Mouse (Mus musculus) MEL (cell line): ENCODE measurements around the gene Erc2. TPM values are rescaled to one million over a fixed set of nuclear protein-coding genes. Genes with fewer than 3 reads are reported as not detected.

ENCODE experiments used
- DNase-seq: peaks from one replicate; pipeline ENCODE4 v3.0.0; 2011; ENCODE audit warnings: low read depth, low spot score
- H3K27ac ChIP-seq: 2 replicates; pipeline ENCODE4 v1.5.1; 2012; ENCODE audit warnings: low read depth, mild to moderate bottlenecking, control low read depth, low read length, moderate library complexity; ENCODE audit not compliant: control insufficient read depth
- H3K27me3 ChIP-seq, 2 experiments: fragments of 150-350 bp in 1 of 2; sonication (generic) in 1 of 2; 2 replicates each; pipeline ENCODE4 v1.6.1; 2012; ENCODE audit warnings: low read length in 2 of 2, mild to moderate bottlenecking in 2 of 2, improper control_type of control experiment in 1 of 2, moderate library complexity in 1 of 2; ENCODE audit not compliant: insufficient read depth in 2 of 2, control insufficient read depth in 1 of 2
- H3K36me3 ChIP-seq, 2 experiments: 2 replicates each; pipeline ENCODE4 v1.6.1; 2012 to 2014; ENCODE audit warnings: low read length in 2 of 2, improper control_type of control experiment in 1 of 2, inconsistent platforms in 1 of 2, mild to moderate bottlenecking in 1 of 2; ENCODE audit not compliant: insufficient read depth in 2 of 2, control insufficient read depth in 1 of 2
- H3K4me1 ChIP-seq, 2 experiments: fragments of 150-350 bp in 1 of 2; sonication (generic) in 1 of 2; 2 replicates each; pipeline ENCODE4 v1.6.1; 2012; ENCODE audit warnings: low read length in 2 of 2, improper control_type of control experiment in 1 of 2, mild to moderate bottlenecking in 1 of 2; ENCODE audit not compliant: insufficient read depth in 2 of 2, control insufficient read depth in 1 of 2
- H3K4me3 ChIP-seq, 2 experiments: fragments of 150-350 bp in 1 of 2; sonication (generic) in 1 of 2; 2 replicates each; pipeline ENCODE4 v1.5.1; 2012; ENCODE audit warnings: low read depth in 2 of 2, low read length in 2 of 2, mild to moderate bottlenecking in 2 of 2, moderate library complexity in 2 of 2, control low read depth in 1 of 2, improper control_type of control experiment in 1 of 2; ENCODE audit not compliant: control insufficient read depth in 1 of 2, insufficient read depth in 1 of 2
- H3K79me2 ChIP-seq: 2 replicates; pipeline ENCODE4 v1.6.1; 2012; ENCODE audit warnings: mild to moderate bottlenecking, low read length, moderate library complexity; ENCODE audit not compliant: control insufficient read depth, poor library complexity, insufficient read depth
- H3K9ac ChIP-seq: 2 replicates; pipeline ENCODE4 v1.6.1; 2012; ENCODE audit warnings: low read depth, mild to moderate bottlenecking, control low read depth, low read length, moderate library complexity; ENCODE audit not compliant: control insufficient read depth, poor library complexity, severe bottlenecking
- H3K9me3 ChIP-seq: fragments of 150-350 bp; sonication (generic); replicated peaks from 2 replicates; pipeline ENCODE4 v1.6.1; 2012; ENCODE audit warnings: mild to moderate bottlenecking, low read length, improper control_type of control experiment, moderate library complexity; ENCODE audit not compliant: insufficient read depth
- ELF1 ChIP-seq: IDR thresholded peaks from 2 replicates; pipeline ENCODE4 v1.6.1; 2014; ENCODE audit warnings: low read depth, mild to moderate bottlenecking, inconsistent platforms, low read length, improper control_type of control experiment, moderate library complexity
- EP300 ChIP-seq, 2 experiments: IDR thresholded peaks; 2 replicates each; pipeline ENCODE4 v1.6.1; 2011; ENCODE audit warnings: improper control_type of control experiment in 2 of 2, low read length in 2 of 2, low read depth in 1 of 2, mild to moderate bottlenecking in 1 of 2
- JUND ChIP-seq: IDR thresholded peaks from 2 replicates; pipeline ENCODE4 v1.6.1; 2011; ENCODE audit warnings: low read depth, mild to moderate bottlenecking, improper control_type of control experiment, low read length
- KAT2A ChIP-seq: conservative IDR thresholded peaks from 2 replicates; pipeline ENCODE4 v1.6.1; 2012; ENCODE audit warnings: low read depth, low read length, improper control_type of control experiment, inconsistent platforms
- MAFK ChIP-seq: IDR thresholded peaks from 2 replicates; pipeline ENCODE4 v1.6.1; 2011; ENCODE audit warnings: low read depth, mild to moderate bottlenecking, low read length, improper control_type of control experiment, borderline replicate concordance
- MAX ChIP-seq: IDR thresholded peaks from 2 replicates; pipeline ENCODE4 v1.6.1; 2011; ENCODE audit warnings: low read length, improper control_type of control experiment
- MEF2A ChIP-seq: IDR thresholded peaks from 2 replicates; pipeline ENCODE4 v1.6.1; 2014; ENCODE audit warnings: low read depth, mild to moderate bottlenecking, inconsistent platforms, low read length, improper control_type of control experiment; ENCODE audit not compliant: poor library complexity, insufficient replicate concordance, severe bottlenecking; ENCODE audit errors: extremely low read depth
- NELFE ChIP-seq: IDR thresholded peaks from 2 replicates; pipeline ENCODE4 v1.6.1; 2011; ENCODE audit warnings: low read depth, low read length, improper control_type of control experiment
- NRF1 ChIP-seq: IDR thresholded peaks from 2 replicates; pipeline ENCODE4 v1.6.1; 2014; ENCODE audit warnings: low read depth, mild to moderate bottlenecking, inconsistent platforms, low read length, improper control_type of control experiment, moderate library complexity; ENCODE audit not compliant: poor library complexity, insufficient read depth, severe bottlenecking
- POLR2AphosphoS5 ChIP-seq: IDR thresholded peaks from 2 replicates; pipeline ENCODE4 v1.6.1; 2012; ENCODE audit warnings: low read depth, borderline replicate concordance, mild to moderate bottlenecking, inconsistent platforms, low read length, moderate library complexity, mixed read lengths
- RAD21 ChIP-seq: IDR thresholded peaks from 2 replicates; pipeline ENCODE4 v1.6.1; 2011; ENCODE audit warnings: mild to moderate bottlenecking, low read depth, low read length, improper control_type of control experiment
- RCOR1 ChIP-seq: IDR thresholded peaks from 2 replicates; pipeline ENCODE4 v1.6.1; 2012; ENCODE audit warnings: low read depth, mild to moderate bottlenecking, inconsistent platforms, low read length, improper control_type of control experiment
- SMC3 ChIP-seq: IDR thresholded peaks from 2 replicates; pipeline ENCODE4 v1.6.1; 2011; ENCODE audit warnings: low read depth, low read length, improper control_type of control experiment
- TBP ChIP-seq: IDR thresholded peaks from 2 replicates; pipeline ENCODE4 v1.8.0; 2011; ENCODE audit warnings: low read depth, low read length, improper control_type of control experiment
- USF2 ChIP-seq, 2 experiments: IDR thresholded peaks; 2 replicates each; pipeline ENCODE4 v1.6.1; 2011 to 2012; ENCODE audit warnings: improper control_type of control experiment in 2 of 2, low read length in 2 of 2, borderline replicate concordance in 1 of 2, inconsistent platforms in 1 of 2, low read depth in 1 of 2, mild to moderate bottlenecking in 1 of 2; ENCODE audit not compliant: insufficient read depth in 1 of 2
- ZC3H11A ChIP-seq: IDR thresholded peaks from 2 replicates; pipeline ENCODE4 v1.6.1; 2012; ENCODE audit warnings: low read depth, mild to moderate bottlenecking, inconsistent platforms, low read length, improper control_type of control experiment
- ZMIZ1 ChIP-seq: IDR thresholded peaks from 2 replicates; pipeline ENCODE4 v1.6.1; 2012; ENCODE audit warnings: low read depth, mild to moderate bottlenecking, inconsistent platforms, low read length, improper control_type of control experiment, moderate library complexity
- polyA plus RNA-seq, 2 experiments: library from polyadenylated mRNA; stranded (reverse) in 1 of 2; unstranded in 1 of 2; fragments of >175 nt in 1 of 2; fragments of >200 nt in 1 of 2; gene quantifications; 2 replicates each; pipeline versions ENCODE4 v1.2.1 to v1.2.4; 2012; ENCODE audit warnings: low replicate concordance in 2 of 2, low read depth in 1 of 2; ENCODE audit not compliant: insufficient read length in 2 of 2, insufficient read depth in 1 of 2, missing spikeins in 1 of 2
- total RNA-seq: library from RNA; depleted of rRNA; stranded (reverse); fragments of 300-350 nt; gene quantifications from 2 replicates; pipeline ENCODE4 v1.2.3, GENCODE M21; 2012

Gene Erc2
- total and polyA plus RNA-seq, 3 experiments = not detected

GRCm38 (mm10) chr14:27672761-27673160, 50.5 kb downstream of the Erc2 start:
- H3K36me3 ChIP-seq = no peaks in the 10 kb centered on the region
- H3K27ac ChIP-seq = no peak overlapping the region
- no peaks in the 10 kb centered on the region for H3K9me3 ChIP-seq

GRCm38 (mm10) chr14:27674096-27674495, 51.9 kb downstream of the Erc2 start:
- no peak for DNase-seq
- H3K9me3 ChIP-seq = no peaks in the 10 kb centered on the region
- H3K36me3 ChIP-seq = no peaks in the 10 kb centered on the region
- no peaks in the 10 kb centered on the region for H3K4me1 ChIP-seq
- H3K4me3 ChIP-seq = no peak overlapping the region
- no peak overlapping the region for H3K27ac ChIP-seq
- TF ChIP-seq RCOR1 = no peak
- no peak for TF ChIP-seq ZC3H11A
- no peak for TF ChIP-seq TBP
- TF ChIP-seq ELF1 = no peak
- TF ChIP-seq NRF1 = no peak
- no peak for TF ChIP-seq KAT2A
- no peak for TF ChIP-seq SMC3
- no peak overlapping the region for H3K9ac ChIP-seq
- no peaks in the 10 kb centered on the region for H3K79me2 ChIP-seq
- no peaks in the 10 kb centered on the region for H3K27me3 ChIP-seq

More at GRCm38 (mm10) chr14:27672761-27673160, 50.5 kb downstream of the Erc2 start:
- Histone ChIP-seq H3K4me1 (no peaks in the 10 kb centered on the region), H3K79me2 (no peaks in the 10 kb centered on the region), H3K27me3 (no peaks in the 10 kb centered on the region; a peak in 1 of 4 replicates), H3K4me3 (no peak overlapping the region), H3K9ac (no peak overlapping the region)
- no peak for DNase-seq
- TF ChIP-seq MAFK = no peak
- no peak for TF ChIP-seq SMC3
- no peak for TF ChIP-seq EP300 (IDR thresholded peaks at IDR 0.05; ENCODE audit: low read depth in 1 of 2, low read length in 2 of 2)
- TF ChIP-seq RAD21 = no peak
- no peak for TF ChIP-seq JUND
- TF ChIP-seq MAX = no peak
- TF ChIP-seq KAT2A = no peak
- TF ChIP-seq RCOR1 = no peak
- TF ChIP-seq MEF2A = no peak

- Histone ChIP-seq H3K4me3 (no peak overlapping the region), H3K79me2 (no peaks in the 10 kb centered on the region)
- no peak for DNase-seq
- no peak for TF ChIP-seq NELFE
- no peak for TF ChIP-seq ZMIZ1
- TF ChIP-seq POLR2AphosphoS5 = no peak
- TF ChIP-seq NRF1 = no peak
- TF ChIP-seq TBP = no peak
- no peak for TF ChIP-seq USF2 (IDR thresholded peaks at IDR 0.05; ENCODE audit: borderline replicate concordance in 1 of 2, insufficient read depth in 1 of 2, low read depth in 1 of 2, low read length in 2 of 2)
- no peak for TF ChIP-seq ZC3H11A
- TF ChIP-seq, all 39 proteins: peak for 0
- Histone ChIP-seq H3K36me3 (no peaks in the 10 kb centered on the region), H3K9me3 (no peaks in the 10 kb centered on the region), H3K9ac (no peak overlapping the region), H3K27ac (no peak overlapping the region), H3K27me3 (no peaks in the 10 kb centered on the region), H3K4me1 (no peaks in the 10 kb centered on the region)
These were observed 52.3 kb downstream of the Erc2 start for GRCm38 (mm10) chr14:27674561-27674960.
